Mouse (Mus musculus): Measurements from ENCODE around the gene Otof. TPM values are rescaled to one million over a fixed set of nuclear protein-coding genes. Genes with fewer than 3 reads are reported as not detected.

The Otof gene
- total RNA-seq, 1 experiment from 2014 or later: not detected

GRCm38 (mm10) chr5:30355559-30356159 is 106.1 kb downstream of the Otof start:
- ATAC-seq (replicated peaks; ENCODE audit: insufficient number of reproducible peaks, low FRiP score, low TSS enrichment, poor library complexity, severe bottlenecking): no peak

GRCm38 (mm10) chr5:30355114-30355513 is 106.6 kb downstream of the Otof start:
- ATAC-seq (replicated peaks; ENCODE audit: insufficient number of reproducible peaks, low FRiP score, low TSS enrichment, poor library complexity, severe bottlenecking): no peak

GRCm38 (mm10) chr5:30353605-30354004 is 108.1 kb downstream of the Otof start:
- no peak for ATAC-seq (replicated peaks; ENCODE audit: insufficient number of reproducible peaks, low FRiP score, low TSS enrichment, poor library complexity, severe bottlenecking)

- no peak; the same call in 1 of the 2 replicates for ATAC-seq (replicated peaks; ENCODE audit: insufficient number of reproducible peaks, low FRiP score, low TSS enrichment, poor library complexity, severe bottlenecking)
These were observed 117.8 kb downstream of the Otof start for GRCm38 (mm10) chr5:30343886-30344285.

- ATAC-seq (replicated peaks; ENCODE audit: insufficient number of reproducible peaks, low FRiP score, low TSS enrichment, poor library complexity, severe bottlenecking): no peak; the same call in 1 of the 2 replicates
These were observed 118.6 kb downstream of the Otof start for GRCm38 (mm10) chr5:30343107-30343506.

GRCm38 (mm10) chr5:30342601-30343015 is 119.1 kb downstream of the Otof start:
- ATAC-seq (replicated peaks; ENCODE audit: insufficient number of reproducible peaks, low FRiP score, low TSS enrichment, poor library complexity, severe bottlenecking): no peak

GRCm38 (mm10) chr5:30341601-30342365 is 119.9 kb downstream of the Otof start:
- ATAC-seq (replicated peaks; ENCODE audit: insufficient number of reproducible peaks, low FRiP score, low TSS enrichment, poor library complexity, severe bottlenecking): no peak

- ATAC-seq (replicated peaks; ENCODE audit: insufficient number of reproducible peaks, low FRiP score, low TSS enrichment, poor library complexity, severe bottlenecking): no peak
These were observed 120.9 kb downstream of the Otof start for GRCm38 (mm10) chr5:30340815-30341214.

Other genes starting within 250 kb of the Otof start
- 19.7 to 23.6 TPM (median 22.3 TPM) in 3 replicates for gene Selenoi, start 229.4 kb downstream of the Otof start, total RNA-seq (2017)
- gene Drc1, start 180.5 kb downstream of the Otof start, total RNA-seq (2017): 0.19 to 0.53 TPM in 2 of 3 replicates, not detected in the other
- not detected in 3 replicates for gene 1700001C02Rik, start 4.1 kb upstream of the Otof start, total RNA-seq (2017)
- gene Cib4, start 83.9 kb upstream of the Otof start, total RNA-seq (2017): 1.4 TPM in 1 of 3 replicates, not detected in the others
- 0.10 TPM in 1 of 3 replicates, not detected in the others for gene Kcnk3, start 126.2 kb upstream of the Otof start, total RNA-seq (2017)
- 22.1 to 43.5 TPM (median 25.4 TPM) in 3 replicates for gene Slc35f6, start 186.0 kb upstream of the Otof start, total RNA-seq (2017)
- gene Cenpa, start 204.8 kb upstream of the Otof start, total RNA-seq (2017): 19.9 to 42.7 TPM (median 24.6 TPM) in 3 replicates
- 0.19 to 1.4 TPM (median 0.21 TPM) in 3 replicates for gene Dpysl5, start 249.6 kb upstream of the Otof start, total RNA-seq (2017)